Mouse (Mus musculus) heart, embryonic 10.5 days (tissue): ENCODE results near the gene Akap11. TPM values are rescaled to one million over a fixed set of nuclear protein-coding genes. Genes with fewer than 3 reads are reported as not detected.

Source experiments
- DNase-seq: peaks from one replicate; pipeline ENCODE4 v3.0.0-alpha.2; 2017; ENCODE audit warnings: low spot score
- H3K27ac ChIP-seq: fragments of 300-500 bp; sonication (generic); 2 replicates; pipeline ENCODE4 v1.5.1; 2016; ENCODE audit warnings: mild to moderate bottlenecking
- H3K27me3 ChIP-seq: fragments of 300-500 bp; sonication (generic); 2 replicates; pipeline ENCODE4 v1.6.1; 2016; ENCODE audit warnings: mild to moderate bottlenecking; ENCODE audit not compliant: poor library complexity, insufficient read depth, severe bottlenecking
- H3K36me3 ChIP-seq: fragments of 300-500 bp; sonication (generic); 2 replicates; pipeline ENCODE4 v1.6.1; 2016; ENCODE audit warnings: mild to moderate bottlenecking, moderate library complexity
- H3K4me1 ChIP-seq: fragments of 300-500 bp; sonication (generic); 2 replicates; pipeline ENCODE4 v1.6.1; 2016; ENCODE audit warnings: mild to moderate bottlenecking
- H3K4me3 ChIP-seq: fragments of 300-500 bp; sonication (generic); 2 replicates; pipeline ENCODE4 v1.5.1; 2016; ENCODE audit warnings: mild to moderate bottlenecking, moderate library complexity
- H3K9me3 ChIP-seq: fragments of 300-500 bp; sonication (generic); 2 replicates; pipeline ENCODE4 v1.6.1; 2016; ENCODE audit warnings: mild to moderate bottlenecking, moderate library complexity
- WGBS: fragments of 180-500 bp; shearing (Covaris S2); methylation state at CpG from one replicate; pipeline ENCODE4 v1.1.7; 2016; 5-methylcytosine and 5-hydroxymethylcytosine counted together
- polyA plus RNA-seq: library from polyadenylated mRNA; unstranded; fragments of >200 nt; fragmentation: Nextera tagmentation; extraction: Ambion mirVana; gene quantifications from 2 replicates; pipeline ENCODE4 v1.2.1, GENCODE M21; 2016

The Akap11 gene
- polyA plus RNA-seq, 1 experiment from 2014 or later, result 14.3 TPM

DNA sequence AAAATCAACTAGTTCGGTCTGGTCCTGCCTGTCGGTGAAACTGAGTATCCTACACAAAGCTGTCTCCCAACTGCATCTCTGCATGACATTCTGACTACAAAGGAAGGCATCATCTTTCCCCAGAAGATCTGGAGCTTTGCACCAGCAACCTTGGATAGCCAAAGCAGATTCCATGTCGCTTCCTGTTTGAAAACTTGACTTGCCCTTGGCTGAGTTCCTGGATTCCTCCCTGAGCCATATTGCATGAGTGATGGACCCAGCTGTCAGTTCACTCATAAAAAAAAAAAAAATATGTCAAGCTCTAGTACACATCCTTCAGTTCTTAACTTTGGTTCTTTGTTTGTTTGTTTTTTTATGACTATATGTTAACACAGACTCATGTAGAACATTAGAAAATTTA lies 4.7 kb upstream of the Akap11 start:
- no peak overlapping the region for H3K4me3 ChIP-seq
- no peaks in the 10 kb centered on the region for H3K9me3 ChIP-seq
- no peaks in the 10 kb centered on the region for H3K27me3 ChIP-seq
- no peak overlapping the region for H3K27ac ChIP-seq
- WGBS, result 73% methylated on average over 3 of the region's 3 CpGs
- peaks cover 12% of the 10 kb centered on the region for H3K4me1 ChIP-seq
- DNase-seq, result no peak
- no peaks in the 10 kb centered on the region for H3K36me3 ChIP-seq

DNA sequence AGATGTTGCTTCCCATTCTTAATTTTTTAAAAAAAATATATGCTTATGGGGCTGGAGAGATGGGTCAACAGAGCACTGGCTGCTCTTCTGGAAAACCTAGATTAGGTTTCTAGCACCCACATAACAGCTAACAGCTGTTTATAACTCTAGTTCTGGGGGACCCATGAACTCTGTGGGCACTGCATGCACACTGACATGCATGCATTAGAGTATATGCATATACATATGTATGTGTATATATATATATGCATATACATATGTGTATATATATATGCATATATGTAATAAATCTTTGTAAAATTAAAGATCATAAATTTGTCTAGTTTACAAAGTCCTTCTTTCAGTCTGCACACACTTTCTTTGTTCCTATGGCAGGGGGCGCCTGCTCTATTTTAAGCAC lies 3.2 kb upstream of the Akap11 start:
- Histone ChIP-seq H3K4me3 (no peak overlapping the region), H3K4me1 (peaks cover 12% of the 10 kb centered on the region), H3K27me3 (no peaks in the 10 kb centered on the region), H3K27ac (no peak overlapping the region), H3K9me3 (no peaks in the 10 kb centered on the region), H3K36me3 (no peaks in the 10 kb centered on the region)
- DNase-seq, result no peak
- WGBS, result 97% methylated on average over 1 of the region's 1 CpGs

DNA sequence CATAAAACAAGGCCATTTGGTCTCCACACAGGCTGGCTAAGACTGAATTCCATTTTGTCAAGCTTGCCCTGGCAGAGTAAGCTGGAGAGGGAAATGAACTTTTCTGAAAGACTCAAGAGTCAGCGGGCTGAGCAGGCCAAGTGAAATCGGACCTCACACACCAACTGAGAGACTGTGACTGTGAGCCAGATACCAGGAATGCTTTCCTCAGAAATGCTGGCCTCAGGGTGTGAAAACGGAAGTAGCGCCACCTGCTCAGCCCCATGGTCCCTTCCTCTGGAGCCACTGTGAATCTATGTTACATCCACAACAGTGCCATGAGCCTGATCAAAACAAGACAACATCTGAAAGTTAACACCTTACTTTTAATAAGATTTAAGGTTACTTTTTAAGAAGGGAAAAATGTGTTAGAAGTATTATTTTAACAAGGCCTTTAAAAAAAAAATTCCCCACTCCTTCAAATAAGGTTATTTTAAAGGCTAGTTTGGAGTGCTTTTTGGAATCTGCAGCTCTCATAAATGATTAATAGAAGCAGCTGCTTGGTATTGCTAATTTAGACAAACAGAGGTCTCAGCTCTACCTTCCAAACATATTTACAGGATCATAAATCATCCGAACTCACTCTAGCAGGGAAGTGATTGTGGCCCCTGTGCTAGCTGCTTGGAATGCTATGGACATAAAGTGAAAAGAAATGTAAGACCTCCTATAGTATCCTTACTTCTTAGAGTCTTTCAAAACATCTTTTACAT lies 2.1 kb upstream of the Akap11 start:
- H3K27me3 ChIP-seq, result no peaks in the 10 kb centered on the region
- no peak overlapping the region for H3K4me3 ChIP-seq
- DNase-seq, result no peak
- no peaks in the 10 kb centered on the region for H3K9me3 ChIP-seq
- WGBS, result 28% methylated on average over 5 of the region's 5 CpGs
- peak overlapping the region; percentile 56; the same call in 1 of the 2 replicates for H3K27ac ChIP-seq
- H3K36me3 ChIP-seq, result no peaks in the 10 kb centered on the region
- peaks cover 12% of the 10 kb centered on the region for H3K4me1 ChIP-seq

DNA sequence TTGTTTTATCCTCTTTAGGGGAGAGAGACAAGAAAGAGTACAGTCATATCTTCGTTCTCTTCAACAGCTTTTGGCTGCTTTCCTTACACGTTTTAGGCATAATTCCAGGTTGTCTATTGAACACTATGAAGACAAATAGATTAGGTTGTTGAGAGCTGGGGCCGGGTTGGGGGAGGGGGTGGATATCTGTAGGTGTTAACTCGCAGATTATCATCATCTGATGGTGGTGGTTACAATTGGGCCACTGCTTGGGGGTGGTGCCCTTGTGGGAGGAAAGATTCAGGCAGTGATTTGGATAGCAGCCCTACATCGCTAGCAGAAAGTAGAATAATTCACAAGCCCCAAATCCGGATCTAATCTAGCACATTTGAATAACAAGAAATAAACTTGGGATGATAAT lies 943 bp upstream of the Akap11 start:
- Histone ChIP-seq H3K4me1 (peaks cover 12% of the 10 kb centered on the region), H3K27me3 (no peaks in the 10 kb centered on the region), H3K27ac (peak overlapping the region; percentile 98; the same call in 1 of the 2 replicates), H3K4me3 (peak overlapping the region; percentile 95; the same call in 1 of the 2 replicates), H3K36me3 (no peaks in the 10 kb centered on the region), H3K9me3 (no peaks in the 10 kb centered on the region)
- no peak for DNase-seq
- 44% methylated on average over 6 of the region's 6 CpGs for WGBS

DNA sequence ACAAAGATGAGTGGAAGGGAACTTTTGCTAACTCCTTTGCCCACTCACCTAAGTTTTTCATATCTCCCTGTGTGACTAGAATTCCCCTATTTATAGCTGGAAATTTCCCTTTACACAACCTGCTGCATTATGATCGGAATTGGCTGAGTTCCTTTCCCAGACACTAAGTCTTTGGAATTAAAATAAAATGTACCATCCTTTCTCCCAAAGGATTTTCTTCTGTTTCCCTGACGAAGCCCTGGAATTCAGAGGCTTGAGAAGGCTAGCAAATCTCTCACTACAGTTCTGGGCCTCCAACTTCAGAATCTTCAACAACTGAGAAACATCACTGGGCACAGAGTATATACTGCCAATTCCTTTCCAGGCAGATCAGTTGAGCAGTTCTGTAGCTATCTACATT lies 1.2 kb downstream of the Akap11 start:
- Histone ChIP-seq H3K27ac (peak overlapping the region; percentile 98; the same call in 1 of the 2 replicates), H3K27me3 (no peaks in the 10 kb centered on the region), H3K4me1 (peaks cover 24% of the 10 kb centered on the region), H3K9me3 (no peaks in the 10 kb centered on the region), H3K36me3 (no peaks in the 10 kb centered on the region), H3K4me3 (peak overlapping the region; percentile 95)
- WGBS, result 62% methylated on average over 2 of the region's 2 CpGs
- DNase-seq, result no peak

DNA sequence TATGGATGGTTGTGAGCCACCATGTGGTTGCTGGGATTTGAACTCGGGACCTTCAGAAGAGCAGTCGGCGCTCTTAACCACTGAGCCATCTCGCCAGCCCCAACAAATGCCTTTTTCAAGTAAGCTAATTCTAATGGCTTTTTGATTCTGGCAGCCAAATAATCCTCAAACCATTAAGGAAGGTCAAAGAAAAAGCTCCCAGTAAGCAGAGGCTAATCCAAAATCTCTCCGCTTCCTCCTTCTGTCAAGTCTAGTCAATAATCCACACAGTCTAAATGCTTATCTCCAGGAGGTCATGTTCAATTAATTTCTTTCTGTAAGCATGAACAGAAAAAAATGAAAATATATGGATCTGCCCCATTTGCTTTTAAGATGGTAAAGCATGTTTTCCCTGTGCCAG lies 2.0 kb downstream of the Akap11 start:
- H3K27me3 ChIP-seq, result no peaks in the 10 kb centered on the region
- peaks cover 26% of the 10 kb centered on the region for H3K4me1 ChIP-seq
- DNase-seq, result no peak
- H3K36me3 ChIP-seq, result no peaks in the 10 kb centered on the region
- H3K9me3 ChIP-seq, result no peaks in the 10 kb centered on the region
- WGBS, result 95% methylated on average over 5 of the region's 5 CpGs
- no peak overlapping the region for H3K4me3 ChIP-seq
- H3K27ac ChIP-seq, result no peak overlapping the region

DNA sequence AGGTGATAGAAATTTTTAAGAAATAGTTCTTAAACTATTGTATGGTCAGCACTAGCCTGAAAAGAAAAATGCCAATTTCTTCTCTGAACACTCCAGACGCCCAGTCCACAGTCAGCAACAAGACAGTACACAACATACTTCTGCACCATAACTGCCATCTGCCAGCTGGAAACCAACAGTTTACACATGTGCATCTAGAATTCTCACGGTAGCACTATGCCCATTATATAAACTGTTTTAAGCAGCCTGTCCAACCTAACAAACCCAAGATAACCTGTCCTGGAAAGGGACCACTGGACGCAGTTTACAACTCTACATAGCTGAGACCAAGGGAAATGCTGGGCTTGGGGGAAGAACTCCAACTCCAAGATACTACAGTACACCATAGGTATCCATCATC lies 2.9 kb downstream of the Akap11 start:
- DNase-seq, result no peak
- no peaks in the 10 kb centered on the region for H3K9me3 ChIP-seq
- H3K27ac ChIP-seq, result no peak overlapping the region

DNA sequence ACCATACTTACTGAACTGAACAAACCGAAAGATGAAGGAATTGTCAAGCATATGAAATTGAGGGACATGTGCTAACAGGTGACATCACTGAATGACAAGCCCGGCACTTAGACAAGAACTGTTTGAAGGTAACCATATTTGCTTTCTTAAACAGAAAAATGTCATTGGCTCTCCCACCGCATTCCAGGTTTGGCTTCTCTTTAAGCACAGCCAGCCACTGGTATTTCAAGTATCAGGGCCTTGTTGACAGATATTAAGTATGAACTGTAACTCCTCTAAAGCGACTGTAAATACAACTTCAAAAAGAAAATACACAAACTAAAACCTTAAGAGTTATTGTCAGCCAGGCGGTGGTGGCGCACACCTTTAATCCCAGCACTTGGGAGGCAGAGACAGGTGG lies 4.3 kb downstream of the Akap11 start:
- Histone ChIP-seq H3K9me3 (no peaks in the 10 kb centered on the region), H3K27ac (no peak overlapping the region)
- WGBS, result 67% methylated on average over 6 of the region's 6 CpGs

More for the DNA sequence above, 2.9 kb downstream of the Akap11 start:
- Histone ChIP-seq H3K4me3 (no peak overlapping the region), H3K27me3 (no peaks in the 10 kb centered on the region), H3K36me3 (no peaks in the 10 kb centered on the region), H3K4me1 (peaks cover 35% of the 10 kb centered on the region)
- WGBS, result 87% methylated on average over 3 of the region's 3 CpGs

DNA sequence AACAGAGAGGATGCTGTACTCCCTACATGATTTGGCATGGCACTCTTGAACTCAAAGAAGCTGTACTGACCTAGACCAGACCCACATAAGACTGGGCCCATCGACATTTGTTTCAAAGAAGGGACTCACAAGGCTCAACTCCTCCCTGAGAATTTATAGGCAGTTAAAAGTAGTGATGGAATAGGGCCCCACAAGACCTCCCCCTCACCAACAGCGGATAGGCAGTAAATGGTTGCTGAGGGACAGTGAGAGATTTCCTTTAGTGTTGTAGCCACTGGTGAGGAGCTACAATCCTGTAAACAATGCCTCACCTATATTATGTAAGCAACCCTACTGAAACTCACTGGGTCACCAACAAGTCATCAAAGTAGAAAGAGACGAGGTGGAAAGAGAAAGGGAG lies 6.4 kb downstream of the Akap11 start:
- H3K27ac ChIP-seq, result no peak overlapping the region
- no peaks in the 10 kb centered on the region for H3K36me3 ChIP-seq
- H3K4me3 ChIP-seq, result no peak overlapping the region
- no peaks in the 10 kb centered on the region for H3K27me3 ChIP-seq
- H3K9me3 ChIP-seq, result no peaks in the 10 kb centered on the region
- peaks cover 41% of the 10 kb centered on the region for H3K4me1 ChIP-seq
- no peak for DNase-seq
- WGBS, result 80% methylated on average over 3 of the region's 3 CpGs

More for the DNA sequence above, 4.3 kb downstream of the Akap11 start:
- Histone ChIP-seq H3K27me3 (no peaks in the 10 kb centered on the region), H3K36me3 (no peaks in the 10 kb centered on the region), H3K4me3 (no peak overlapping the region), H3K4me1 (peaks cover 31% of the 10 kb centered on the region)
- no peak for DNase-seq

DNA sequence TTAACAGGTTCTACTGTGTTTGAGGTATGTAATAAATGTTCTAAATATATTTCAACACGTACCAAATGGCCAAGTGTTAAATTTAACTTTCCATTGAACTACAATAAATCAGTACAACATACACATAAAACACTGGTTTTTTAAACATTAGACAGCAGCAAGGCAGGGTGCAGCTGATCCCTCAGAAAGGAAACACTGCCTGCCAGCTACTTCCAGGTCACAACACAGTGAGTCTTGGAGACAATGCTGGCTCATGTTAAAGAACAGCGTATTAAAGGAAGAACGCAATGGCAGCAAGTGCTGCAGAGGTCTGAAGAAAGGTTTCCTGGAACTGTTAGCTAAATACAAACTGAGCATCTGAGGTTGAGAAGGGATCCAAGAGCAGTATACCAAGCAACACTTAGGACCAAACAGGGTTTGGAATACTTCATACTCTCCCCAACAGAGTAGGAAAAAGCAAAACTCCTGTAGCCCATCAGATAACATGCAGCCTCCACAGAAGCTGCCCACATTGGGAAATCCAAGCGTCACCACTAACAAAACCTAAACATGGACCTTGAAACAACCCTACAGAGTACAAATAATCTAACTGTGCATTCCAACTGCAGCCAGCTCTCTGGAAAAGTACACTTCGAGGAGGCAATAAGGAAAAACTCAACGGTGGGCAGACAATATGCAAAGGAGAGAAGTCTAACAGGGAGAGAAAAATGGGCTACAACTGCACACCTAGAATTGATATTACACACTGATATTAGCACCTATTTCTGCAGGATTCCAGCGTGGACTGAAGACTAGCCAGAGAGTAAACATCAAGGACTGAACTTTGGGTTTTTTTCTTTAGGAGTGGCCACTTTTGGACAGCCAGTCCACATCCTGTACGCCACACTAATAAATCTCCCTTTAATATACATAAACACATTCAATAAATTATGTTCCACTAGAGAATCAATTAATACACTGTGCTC lies 7.9 kb downstream of the Akap11 start:
- 80% methylated on average over 8 of the region's 8 CpGs for WGBS
- Histone ChIP-seq H3K27ac (no peak overlapping the region), H3K27me3 (no peaks in the 10 kb centered on the region), H3K4me3 (no peak overlapping the region), H3K36me3 (no peaks in the 10 kb centered on the region), H3K4me1 (peaks cover 52% of the 10 kb centered on the region), H3K9me3 (no peaks in the 10 kb centered on the region)
- DNase-seq, result no peak

DNA sequence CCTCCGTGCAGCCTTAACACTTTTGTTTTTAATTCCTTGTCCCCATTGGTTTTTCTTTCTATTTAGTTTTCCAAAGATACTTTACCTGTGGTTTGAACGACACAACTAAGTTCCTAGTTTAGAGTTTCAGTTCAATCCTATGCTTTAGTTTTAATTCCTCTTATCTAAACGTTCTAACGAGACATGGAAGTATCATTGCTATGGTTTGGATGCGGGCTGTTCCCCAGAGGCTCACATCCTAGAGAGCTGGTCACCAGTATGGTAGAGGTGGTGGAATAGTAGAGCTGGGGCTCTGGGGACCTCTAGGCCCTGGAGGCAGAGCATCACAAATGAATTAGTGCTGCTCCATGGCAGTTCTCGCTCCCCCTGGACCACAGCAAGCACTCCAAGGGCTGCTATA lies 9.7 kb downstream of the Akap11 start:
- WGBS, result 77% methylated on average over 6 of the region's 6 CpGs
- no peaks in the 10 kb centered on the region for H3K9me3 ChIP-seq
- no peaks in the 10 kb centered on the region for H3K27me3 ChIP-seq
- H3K36me3 ChIP-seq, result no peaks in the 10 kb centered on the region; the same call in 1 of the 2 replicates
- peak overlapping the region; percentile 19; the same call in 1 of the 2 replicates for H3K27ac ChIP-seq
- H3K4me1 ChIP-seq, result peaks cover 47% of the 10 kb centered on the region
- DNase-seq, result no peak
- H3K4me3 ChIP-seq, result no peak overlapping the region

DNA sequence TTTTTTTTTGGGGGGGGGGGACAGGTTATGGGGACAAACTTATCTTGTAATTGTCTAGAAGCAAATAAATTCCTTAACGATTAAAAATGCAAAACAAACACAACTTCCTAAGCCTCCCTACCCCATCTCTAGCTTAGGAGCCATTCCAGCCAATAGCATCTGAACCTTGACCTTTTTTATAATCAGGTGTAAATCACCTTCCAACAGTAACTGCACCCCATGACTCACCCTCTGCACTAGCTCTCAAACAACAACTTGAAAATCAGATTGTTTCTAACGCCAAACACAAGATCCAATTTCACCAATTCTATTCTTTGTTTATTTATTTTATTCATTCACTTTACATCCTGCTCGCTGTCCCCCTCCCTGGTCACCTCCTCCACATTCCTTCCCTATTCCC lies 10.1 kb downstream of the Akap11 start:
- Histone ChIP-seq H3K9me3 (no peaks in the 10 kb centered on the region), H3K4me3 (no peak overlapping the region), H3K36me3 (peaks cover 4% of the 10 kb centered on the region; the same call in 1 of the 2 replicates), H3K4me1 (peaks cover 43% of the 10 kb centered on the region), H3K27ac (no peak overlapping the region), H3K27me3 (no peaks in the 10 kb centered on the region)
- 64% methylated on average over 3 of the region's 3 CpGs for WGBS
- DNase-seq, result no peak
